Mouse (Mus musculus): ENCODE measurements around the gene Fgd2.

- TF ChIP-seq POLR2A (IDR thresholded peaks at IDR 0.05; ENCODE audit: borderline replicate concordance, control insufficient read depth, low read depth, low read length) = no peak
- no peak for TF ChIP-seq CTCF (IDR thresholded peaks at IDR 0.05; ENCODE audit: control insufficient read depth, insufficient read depth, low read length)
These were observed 63.3 kb downstream of the Fgd2 start for GRCm38 (mm10) chr17:29423991-29424390.
